Mouse (Mus musculus): ENCODE measurements around the gene Edc4. TPM values are rescaled to one million over a fixed set of nuclear protein-coding genes. Genes with fewer than 3 reads are reported as not detected.

The Edc4 gene
- polyA plus RNA-seq, 1 experiment, result 55.8 TPM

DNA sequence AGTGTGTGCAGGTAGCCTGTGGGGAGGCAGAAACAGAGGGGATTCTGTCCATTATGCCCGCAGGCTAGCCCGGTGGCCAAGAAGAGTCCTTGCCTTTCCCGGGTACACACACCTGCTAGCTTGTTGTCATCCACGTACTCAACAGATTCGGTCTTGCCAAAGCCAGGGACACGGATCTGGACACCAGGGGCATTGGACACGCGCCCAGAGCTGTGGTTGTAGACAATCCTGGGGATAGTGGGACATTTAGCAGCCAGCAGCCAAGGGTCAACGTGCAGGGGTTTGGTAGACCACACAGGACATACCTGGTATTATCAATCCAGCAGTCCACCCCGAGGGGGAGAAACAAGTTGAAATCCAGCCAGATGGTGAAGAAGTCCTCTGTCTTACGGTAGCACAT lies 61.3 kb downstream of the Edc4 start:
- WGBS, result 84% methylated on average over 11 of the region's 11 CpGs
- Histone ChIP-seq H3K4me3 (ENCODE audit: low read depth, low read length) (no peak overlapping the region), H3K4me1 (ENCODE audit: control insufficient read depth, insufficient read depth, insufficient read length, low read length) (peaks cover 3% of the 10 kb centered on the region; the same call in 1 of the 2 replicates), H3K36me3 (ENCODE audit: control insufficient read depth, insufficient read depth, low read length) (no peaks in the 10 kb centered on the region), H3K27ac (ENCODE audit: insufficient read depth, low read depth, low read length) (no peak overlapping the region), H3K27me3 (ENCODE audit: control insufficient read depth, insufficient read depth, low read length) (no peaks in the 10 kb centered on the region)
- TF ChIP-seq POLR2A (IDR thresholded peaks at IDR 0.05; ENCODE audit: low read depth, low read length) (no peak), CTCF (IDR thresholded peaks at IDR 0.05; ENCODE audit: extremely low read depth, insufficient read length, insufficient replicate concordance, low read depth, low read length) (no peak)

DNA sequence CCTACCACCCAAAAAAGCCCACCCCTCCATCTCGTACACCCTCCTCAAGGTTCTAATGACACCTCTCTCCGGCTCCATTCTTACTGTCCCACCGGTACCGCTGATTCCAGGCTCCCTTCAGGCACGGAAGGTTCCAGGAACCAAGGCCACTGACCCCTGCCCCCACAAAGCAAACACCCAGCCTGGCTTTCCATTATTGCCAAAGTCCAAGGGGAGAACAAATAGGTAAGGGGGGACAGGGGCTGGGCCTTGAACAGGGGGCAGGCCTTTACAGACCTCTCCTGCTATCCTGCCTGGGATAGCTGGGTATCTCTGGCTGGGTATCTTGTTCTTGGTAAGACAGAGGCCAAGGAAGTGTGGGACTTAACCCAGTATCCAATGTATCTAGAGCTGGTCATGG lies 61.9 kb downstream of the Edc4 start:
- no peak overlapping the region for H3K4me3 ChIP-seq (ENCODE audit: low read depth, low read length)
- H3K27ac ChIP-seq (ENCODE audit: insufficient read depth, low read depth, low read length), result no peak overlapping the region
- peaks cover 3% of the 10 kb centered on the region; the same call in 1 of the 2 replicates for H3K4me1 ChIP-seq (ENCODE audit: control insufficient read depth, insufficient read depth, insufficient read length, low read length)
- no peak for TF ChIP-seq CTCF (IDR thresholded peaks at IDR 0.05; ENCODE audit: extremely low read depth, insufficient read length, insufficient replicate concordance, low read depth, low read length)
- TF ChIP-seq POLR2A (IDR thresholded peaks at IDR 0.05; ENCODE audit: low read depth, low read length), result no peak
- no peaks in the 10 kb centered on the region for H3K27me3 ChIP-seq (ENCODE audit: control insufficient read depth, insufficient read depth, low read length)
- no peaks in the 10 kb centered on the region for H3K36me3 ChIP-seq (ENCODE audit: control insufficient read depth, insufficient read depth, low read length)
- 83% methylated on average over 5 of the region's 5 CpGs for WGBS

DNA sequence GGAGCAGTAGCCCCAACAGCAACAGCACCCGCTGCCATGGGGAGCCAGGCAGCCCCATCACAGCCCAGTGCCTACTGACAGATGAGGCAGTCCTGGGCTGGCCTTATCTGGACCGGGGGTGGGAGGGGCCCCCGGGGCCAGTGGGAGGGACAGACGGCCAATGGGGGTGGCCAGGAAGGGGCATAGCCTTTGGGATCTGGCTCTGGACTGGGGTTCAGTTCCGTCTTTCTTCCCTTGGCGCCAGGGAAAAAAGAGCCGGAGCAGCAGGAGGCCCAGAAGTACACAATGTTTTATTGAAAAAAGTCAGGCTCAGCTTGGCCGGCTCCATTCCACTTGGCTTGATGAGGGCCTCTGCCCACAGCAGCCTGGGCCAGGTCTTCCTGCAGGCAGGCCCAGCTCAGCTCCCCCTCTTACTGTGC lies 62.6 kb downstream of the Edc4 start, which contains the start of gene Lcat:
Gene Lcat, minus strand, starts transcription at position 62 of the 419 bp plus-strand sequence.
- WGBS, result 73% methylated on average over 8 of the region's 8 CpGs
- no peak within 1 kb of the TSS for H3K27ac ChIP-seq (ENCODE audit: insufficient read depth, low read depth, low read length)
- H3K4me1 ChIP-seq (ENCODE audit: control insufficient read depth, insufficient read depth, insufficient read length, low read length), result peaks cover under 1% of the 10 kb centered on the region; the same call in 1 of the 2 replicates
- H3K27me3 ChIP-seq (ENCODE audit: control insufficient read depth, insufficient read depth, low read length), result no peaks in the 10 kb centered on the region
- no peak within 1 kb of the TSS for H3K4me3 ChIP-seq (ENCODE audit: low read depth, low read length)
- no peaks in the 10 kb centered on the region for H3K36me3 ChIP-seq (ENCODE audit: control insufficient read depth, insufficient read depth, low read length)
- TF ChIP-seq POLR2A (IDR thresholded peaks at IDR 0.05; ENCODE audit: low read depth, low read length) (no peak), CTCF (IDR thresholded peaks at IDR 0.05; ENCODE audit: extremely low read depth, insufficient read length, insufficient replicate concordance, low read depth, low read length) (no peak)

Other genes starting within 250 kb of the Edc4 start
- 5.3 and 8.4 TPM in 2 replicates for gene Ctcf, start 244.3 kb upstream of the Edc4 start, polyA plus RNA-seq (2012; rRNA removed)
- gene Agrp, start 243.5 kb upstream of the Edc4 start, polyA plus RNA-seq (2012; rRNA removed), result 0.35 TPM in 1 of 2 replicates, not detected in the other
- 2.9 and 5.4 TPM in 2 replicates for gene Carmil2, start 194.6 kb upstream of the Edc4 start, polyA plus RNA-seq (2012; rRNA removed)
- gene Acd, start 179.8 kb upstream of the Edc4 start, polyA plus RNA-seq (2012; rRNA removed), result 10.5 and 20.6 TPM in 2 replicates
- gene Pard6a, start 179.7 kb upstream of the Edc4 start, polyA plus RNA-seq (2012; rRNA removed), result 5.1 and 7.2 TPM in 2 replicates
- gene 4933405L10Rik, start 173.2 kb upstream of the Edc4 start, polyA plus RNA-seq (2012; rRNA removed), result not detected in 2 replicates
- 3.6 and 5.3 TPM in 2 replicates for gene Enkd1, start 172.7 kb upstream of the Edc4 start, polyA plus RNA-seq (2012; rRNA removed)
- 4.9 and 8.3 TPM in 2 replicates for gene Gfod2, start 122.2 kb upstream of the Edc4 start, polyA plus RNA-seq (2012; rRNA removed)
- gene Ranbp10, start 53.5 kb upstream of the Edc4 start, polyA plus RNA-seq (2012; rRNA removed), result 9.5 and 15.3 TPM in 2 replicates
- gene Tsnaxip1, start 53.1 kb upstream of the Edc4 start, polyA plus RNA-seq (2012; rRNA removed), result not detected in 2 replicates
- gene Cenpt, start 27.6 kb upstream of the Edc4 start, polyA plus RNA-seq (2012; rRNA removed), result 5.6 and 9.7 TPM in 2 replicates
- gene Thap11, start 25.7 kb upstream of the Edc4 start, polyA plus RNA-seq (2012; rRNA removed), result 24.1 and 39.4 TPM in 2 replicates
- 11.5 and 15.3 TPM in 2 replicates for gene Nutf2, start 20.3 kb upstream of the Edc4 start, polyA plus RNA-seq (2012; rRNA removed)
- gene Nrn1l, start 12.7 kb downstream of the Edc4 start, polyA plus RNA-seq (2012; rRNA removed), result 0.74 and 3.9 TPM in 2 replicates
- gene Pskh1, start 19.6 kb downstream of the Edc4 start, polyA plus RNA-seq (2012; rRNA removed), result 10.2 and 20.2 TPM in 2 replicates
- gene Ctrl, start 53.0 kb downstream of the Edc4 start, polyA plus RNA-seq (2012; rRNA removed), result 32.5 and 17,898 TPM in 2 replicates
- 503 and 1,032 TPM in 2 replicates for gene Psmb10, start 57.6 kb downstream of the Edc4 start, polyA plus RNA-seq (2012; rRNA removed)
- 0.72 and 2.6 TPM in 2 replicates for gene Lcat, start 62.5 kb downstream of the Edc4 start, polyA plus RNA-seq (2012; rRNA removed)
- 6.8 and 8.9 TPM in 2 replicates for gene Slc12a4, start 85.2 kb downstream of the Edc4 start, polyA plus RNA-seq (2012; rRNA removed)
- 0.05 and 0.06 TPM in 2 replicates for gene Dpep3, start 98.5 kb downstream of the Edc4 start, polyA plus RNA-seq (2012; rRNA removed)
- gene Dus2, start 110.5 kb downstream of the Edc4 start, polyA plus RNA-seq (2012; rRNA removed), result 2.5 and 5.2 TPM in 2 replicates
- not detected in 2 replicates for gene Dpep2nb, start 125.1 kb downstream of the Edc4 start, polyA plus RNA-seq (2012; rRNA removed)
- 5.2 and 6.6 TPM in 2 replicates for gene Ddx28, start 131.0 kb downstream of the Edc4 start, polyA plus RNA-seq (2012; rRNA removed)
- 7.0 and 17.0 TPM in 2 replicates for gene Nfatc3, start 178.0 kb downstream of the Edc4 start, polyA plus RNA-seq (2012; rRNA removed)

Measured in small intestine, adult 2 months (tissue).